Mouse (Mus musculus) Muller cell, postnatal 12 days (primary cell): ENCODE measurements around the gene Il12rb2.

ENCODE experiments used
- DNase-seq: peaks from one replicate; pipeline ENCODE4 v3.0.0-alpha.2; 2015; ENCODE audit errors: inconsistent ontology term

Gene Il12rb2

DNA sequence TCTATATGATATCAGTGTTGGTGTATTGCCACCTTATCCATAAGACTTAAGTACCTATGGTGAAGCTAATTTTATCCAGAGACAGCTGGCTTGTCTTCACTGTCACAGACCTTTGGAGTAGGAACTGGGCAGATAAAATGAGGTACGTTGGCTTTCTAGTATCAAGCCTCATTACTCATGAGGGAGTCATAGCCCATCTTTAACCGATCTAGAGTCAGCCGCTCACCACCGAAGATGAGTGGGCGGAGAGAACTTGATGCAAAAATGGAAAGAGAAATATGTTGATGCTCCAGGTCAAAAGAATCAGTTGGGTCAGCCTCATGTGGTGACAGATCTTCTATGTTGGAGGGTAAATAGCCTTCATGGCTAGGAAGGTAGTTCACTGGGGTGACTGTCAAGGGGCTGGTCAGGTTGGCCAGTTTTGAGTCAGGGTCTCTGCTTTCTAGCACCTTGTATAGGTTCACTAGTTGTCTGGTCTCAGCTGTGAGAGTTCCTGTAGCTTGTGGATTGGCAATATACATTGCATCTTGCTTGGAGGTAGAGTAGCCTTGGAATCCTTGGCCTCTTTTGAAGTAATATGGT, 83.9 kb downstream of the Il12rb2 start:
- DNase-seq: no peak

- no peak for DNase-seq
These were observed 93.1 kb downstream of the Il12rb2 start for GRCm38 (mm10) chr6:67282897-67283296.

DNA sequence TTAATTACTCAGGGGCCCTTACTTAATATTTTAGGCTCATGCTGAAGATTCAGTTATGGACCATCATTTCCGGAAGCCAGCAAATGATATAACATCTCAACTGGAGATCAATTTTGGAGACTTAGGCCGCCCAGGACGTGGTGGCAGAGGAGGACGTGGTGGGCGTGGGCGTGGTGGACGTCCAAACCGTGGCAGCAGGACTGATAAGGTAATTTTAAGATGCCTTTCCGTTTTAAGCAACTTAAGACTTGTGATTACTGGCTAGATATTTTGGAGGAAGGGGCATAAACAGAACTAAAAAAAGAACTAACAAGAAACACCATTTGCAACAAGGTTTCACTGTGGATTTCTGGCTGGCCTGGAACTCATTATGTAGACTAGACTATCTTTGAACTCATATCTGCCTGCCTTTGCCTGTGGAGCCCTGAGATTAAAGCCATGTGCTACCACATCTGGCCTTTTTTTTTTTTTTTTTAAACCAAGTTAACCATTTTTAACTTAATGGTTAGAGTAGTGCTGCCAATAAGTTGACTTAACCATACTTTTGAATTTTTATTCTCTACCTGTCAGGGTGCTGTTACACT, 94.3 kb downstream of the Il12rb2 start:
- DNase-seq: no peak

- DNase-seq: no peak
These were observed 98.0 kb downstream of the Il12rb2 start for GRCm38 (mm10) chr6:67277944-67278343.

DNA sequence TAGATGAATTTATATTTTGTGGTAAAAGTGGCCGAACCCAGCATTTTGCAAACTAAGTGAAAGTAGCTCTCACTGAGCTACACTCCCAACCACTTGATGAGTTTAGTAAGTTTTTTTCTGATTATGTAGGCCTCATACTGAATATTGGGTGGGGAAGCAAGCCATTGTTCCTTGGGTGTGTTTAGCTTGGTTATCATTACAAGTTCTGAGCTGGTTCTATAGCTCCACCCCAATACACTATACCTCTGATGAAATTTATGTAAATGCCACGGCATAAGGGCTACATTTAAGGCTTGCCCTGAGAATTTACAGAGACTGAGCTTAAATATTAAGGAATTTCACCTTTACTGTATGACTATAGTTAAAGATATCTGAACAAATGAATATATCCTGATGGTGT, 106.5 kb downstream of the Il12rb2 start:
- DNase-seq: no peak

DNA sequence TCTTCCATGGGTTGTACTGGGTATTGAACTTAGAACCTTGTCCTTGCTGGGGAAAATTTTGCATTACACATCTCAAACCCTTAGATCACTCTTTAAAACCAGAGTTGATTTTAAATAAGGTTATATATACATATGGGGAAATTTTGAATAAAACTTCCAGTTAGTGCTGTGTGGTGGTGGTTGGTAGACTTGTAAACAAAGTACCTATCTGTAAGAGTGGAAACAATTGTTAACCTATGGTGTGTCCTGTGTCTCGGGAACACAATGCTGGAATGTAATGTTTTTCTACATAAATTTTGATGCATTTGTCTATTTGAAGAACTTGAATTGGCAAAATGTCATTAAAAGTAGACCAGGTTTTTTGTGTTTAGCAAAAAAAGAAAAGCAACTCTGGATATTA, 107.0 kb downstream of the Il12rb2 start:
- no peak for DNase-seq

DNA sequence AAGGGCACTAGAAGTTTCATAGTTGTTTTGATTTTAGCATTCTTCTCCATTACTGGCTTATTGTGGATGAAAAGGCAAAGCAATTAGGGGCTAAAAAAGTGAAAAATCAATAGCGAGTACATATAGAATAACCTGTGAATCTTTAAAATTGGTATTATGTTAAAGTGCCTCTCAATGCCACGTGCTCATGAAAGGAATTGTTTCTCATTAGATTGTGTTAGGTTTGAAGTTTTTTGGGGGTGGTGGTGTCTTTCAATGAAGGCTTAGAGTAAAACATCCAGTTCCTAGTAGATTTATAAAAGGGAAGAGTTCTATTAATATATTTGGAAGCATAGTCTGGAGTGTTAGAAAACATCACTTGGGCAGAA, 107.8 kb downstream of the Il12rb2 start:
- no peak for DNase-seq

- DNase-seq: peak; percentile 27
These were observed 108.4 kb downstream of the Il12rb2 start for GRCm38 (mm10) chr6:67267408-67268244.

GRCm38 (mm10) chr6:67266664-67267407, 109.2 kb downstream of the Il12rb2 start:
- peak; percentile 97 for DNase-seq

DNA sequence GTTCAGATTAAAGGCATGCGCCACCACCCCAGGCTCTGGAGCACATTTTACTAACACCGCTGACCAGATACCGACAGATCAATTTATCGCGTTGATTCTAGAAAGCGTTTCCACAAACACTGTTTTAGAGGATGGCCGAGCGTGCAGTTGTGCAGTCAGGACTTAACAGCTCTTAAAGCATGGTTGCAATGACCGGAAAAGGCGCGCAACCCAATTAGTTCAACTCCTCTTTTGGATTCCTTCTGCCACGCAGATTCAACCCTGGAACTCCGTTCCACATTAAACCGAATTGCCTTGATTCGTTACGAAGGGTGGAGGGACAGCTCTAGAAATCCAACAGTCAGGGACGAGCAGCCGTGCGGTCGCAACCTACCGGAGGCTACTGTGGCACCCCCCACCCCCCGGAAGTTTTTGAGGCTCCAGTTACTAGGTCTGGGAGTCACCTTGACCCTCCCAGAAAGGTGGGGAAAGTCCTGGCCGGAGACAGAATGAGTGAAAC, 109.8 kb downstream of the Il12rb2 start:
- peak; percentile 83 for DNase-seq

DNA sequence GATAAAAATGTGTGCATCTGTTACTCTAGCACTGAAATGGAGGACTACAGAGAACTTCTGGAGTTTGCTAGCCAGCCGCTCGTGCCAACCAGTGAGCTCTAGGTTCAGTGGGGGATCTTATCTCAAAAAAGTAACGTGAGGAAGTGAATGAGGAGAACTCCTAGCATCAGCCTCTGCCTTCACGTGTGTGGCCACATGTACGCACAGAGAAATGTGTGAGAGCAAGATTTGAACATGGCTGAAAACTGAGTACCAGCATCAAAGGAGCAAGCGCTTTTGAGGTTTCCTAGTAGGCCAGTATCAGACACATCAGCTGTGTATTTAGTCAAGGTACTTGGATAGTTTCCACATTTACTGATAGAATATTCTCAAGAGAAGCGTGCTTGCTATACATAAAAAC, 111.1 kb downstream of the Il12rb2 start:
- DNase-seq: no peak

DNA sequence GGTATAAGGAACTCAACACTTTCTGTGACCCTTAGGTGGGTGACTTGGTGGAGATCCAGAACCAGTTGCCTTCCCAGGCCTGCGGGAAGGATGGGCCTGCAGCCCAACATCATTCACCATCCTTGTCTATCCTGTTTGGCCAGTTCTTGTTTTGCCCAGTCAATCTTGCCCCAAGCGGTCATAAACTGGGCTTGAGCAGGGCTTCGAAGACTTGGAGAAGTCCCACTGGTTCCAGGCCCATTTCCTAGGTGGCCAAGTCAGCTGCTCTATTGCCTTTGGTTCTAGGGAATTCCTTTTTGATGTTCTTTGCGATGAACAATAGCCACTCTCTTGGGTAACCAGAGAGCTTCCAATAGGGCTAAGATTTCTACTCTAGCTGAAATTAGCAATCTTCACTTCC, 124.9 kb downstream of the Il12rb2 start:
- DNase-seq: no peak

GRCm38 (mm10) chr6:67244451-67244850, 131.5 kb downstream of the Il12rb2 start:
- DNase-seq: no peak

DNA sequence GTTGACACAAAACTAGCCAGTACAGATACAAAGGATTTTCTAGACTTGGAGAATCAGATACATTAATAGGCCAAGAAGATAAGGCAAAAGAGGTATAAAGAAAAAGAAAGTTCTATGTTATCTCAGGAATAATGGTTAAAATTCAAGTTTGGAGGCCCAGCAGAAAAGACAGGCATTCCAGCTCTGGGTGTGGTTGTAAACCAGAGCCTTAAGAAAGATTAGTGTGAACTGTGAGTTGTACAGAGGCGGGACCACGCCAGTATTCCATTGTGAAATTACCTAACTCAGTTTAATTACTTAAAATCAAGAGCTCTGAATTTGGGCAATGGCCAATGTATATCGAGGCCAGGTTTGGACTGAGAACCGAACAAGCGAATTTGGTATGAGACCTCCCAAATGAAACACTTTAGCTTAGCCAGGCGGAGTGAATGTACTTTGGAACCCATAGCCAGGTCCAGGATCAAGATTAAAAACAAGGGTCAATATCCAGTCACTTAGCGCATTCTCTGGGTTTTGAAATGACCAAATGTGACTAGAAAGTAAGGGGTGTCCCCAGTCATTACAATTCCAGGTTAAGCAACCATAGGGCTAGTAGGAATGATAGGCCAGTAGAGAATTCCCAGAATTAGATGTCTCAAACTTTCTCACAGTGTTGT, 132.1 kb downstream of the Il12rb2 start:
- no peak for DNase-seq
